Mouse (Mus musculus): ENCODE results near the gene Guk1.

GRCm38 (mm10) chr11:59226251-59226650, 34.2 kb upstream of the Guk1 start:
- TF ChIP-seq CTCF (IDR thresholded peaks at IDR 0.05) (no peak), POLR2A (IDR thresholded peaks at IDR 0.05; ENCODE audit: insufficient read depth, low read depth, low read length) (no peak)

All from heart, adult 2 months (tissue).